Mouse (Mus musculus) thymus, adult 2 months (tissue): ENCODE measurements around the gene Magea5.
"Not testable (repeated sequence)": the region's sequence is repeated elsewhere in the genome, so short reads cannot be mapped to it uniquely, and the experiment has no call there.

ENCODE experiments used
- CTCF ChIP-seq: fragments of 200-500 bp; IDR thresholded peaks from 2 replicates; pipeline ENCODE4 v1.5.1; 2012; ENCODE audit warnings: mild to moderate bottlenecking, control low read depth, low read length, moderate library complexity, borderline replicate concordance; ENCODE audit not compliant: control insufficient read depth, poor library complexity, insufficient read depth; ENCODE audit errors: extremely low read depth
- POLR2A ChIP-seq: fragments of 200-500 bp; IDR thresholded peaks from 2 replicates; pipeline ENCODE4 v1.6.1; 2012; ENCODE audit warnings: mild to moderate bottlenecking, low read length, control low read depth, moderate library complexity; ENCODE audit not compliant: control insufficient read depth, poor library complexity, insufficient read depth; ENCODE audit errors: extremely low read depth

GRCm38 (mm10) chrX:155089693-155090092 lies 26.7 kb upstream of the Magea5 start, which contains the start of gene Magea1:
- TF ChIP-seq CTCF, POLR2A: not testable (repeated sequence)
